Mouse (Mus musculus) CD8-positive naive resting alpha-beta T cell, adult 2 months (primary cell): ENCODE results near the gene Serp2.

Experiments used
- DNase-seq, 2 experiments: peaks; one replicate each; pipeline ENCODE4 v3.0.0; 2022; ENCODE audit warnings: low read depth in 2 of 2, low spot score in 2 of 2

The Serp2 gene

GRCm38 (mm10) chr14:76499492-76499891 lies 57.2 kb downstream of the Serp2 start:
- DNase-seq: no peak

GRCm38 (mm10) chr14:76498210-76498609 lies 58.5 kb downstream of the Serp2 start:
- DNase-seq: no peak

- no peak for DNase-seq
Observed at GRCm38 (mm10) chr14:76497187-76497586, 59.5 kb downstream of the Serp2 start.

DNA sequence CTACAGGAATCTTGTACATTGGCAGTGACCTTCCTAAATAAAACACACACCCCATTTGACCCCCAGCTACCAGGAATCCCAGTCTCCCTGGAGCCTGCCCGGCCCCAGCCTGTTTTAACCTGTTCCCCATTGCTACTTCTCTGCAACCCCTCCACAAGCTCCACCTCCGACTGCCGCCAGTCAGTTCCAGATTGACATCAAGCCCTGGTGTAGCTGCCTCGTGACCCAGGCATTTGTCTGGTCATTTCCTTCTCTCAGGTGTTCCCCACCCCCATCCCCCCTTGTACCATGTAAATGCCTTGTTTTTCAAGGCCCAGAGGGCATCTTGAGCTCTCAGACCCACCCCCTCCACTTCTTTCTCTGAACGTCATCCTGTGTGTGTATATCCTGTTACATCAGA lies 61.7 kb downstream of the Serp2 start:
- no peak for DNase-seq

- DNase-seq: no peak
Observed at GRCm38 (mm10) chr14:76489128-76489527, 67.6 kb downstream of the Serp2 start.

DNA sequence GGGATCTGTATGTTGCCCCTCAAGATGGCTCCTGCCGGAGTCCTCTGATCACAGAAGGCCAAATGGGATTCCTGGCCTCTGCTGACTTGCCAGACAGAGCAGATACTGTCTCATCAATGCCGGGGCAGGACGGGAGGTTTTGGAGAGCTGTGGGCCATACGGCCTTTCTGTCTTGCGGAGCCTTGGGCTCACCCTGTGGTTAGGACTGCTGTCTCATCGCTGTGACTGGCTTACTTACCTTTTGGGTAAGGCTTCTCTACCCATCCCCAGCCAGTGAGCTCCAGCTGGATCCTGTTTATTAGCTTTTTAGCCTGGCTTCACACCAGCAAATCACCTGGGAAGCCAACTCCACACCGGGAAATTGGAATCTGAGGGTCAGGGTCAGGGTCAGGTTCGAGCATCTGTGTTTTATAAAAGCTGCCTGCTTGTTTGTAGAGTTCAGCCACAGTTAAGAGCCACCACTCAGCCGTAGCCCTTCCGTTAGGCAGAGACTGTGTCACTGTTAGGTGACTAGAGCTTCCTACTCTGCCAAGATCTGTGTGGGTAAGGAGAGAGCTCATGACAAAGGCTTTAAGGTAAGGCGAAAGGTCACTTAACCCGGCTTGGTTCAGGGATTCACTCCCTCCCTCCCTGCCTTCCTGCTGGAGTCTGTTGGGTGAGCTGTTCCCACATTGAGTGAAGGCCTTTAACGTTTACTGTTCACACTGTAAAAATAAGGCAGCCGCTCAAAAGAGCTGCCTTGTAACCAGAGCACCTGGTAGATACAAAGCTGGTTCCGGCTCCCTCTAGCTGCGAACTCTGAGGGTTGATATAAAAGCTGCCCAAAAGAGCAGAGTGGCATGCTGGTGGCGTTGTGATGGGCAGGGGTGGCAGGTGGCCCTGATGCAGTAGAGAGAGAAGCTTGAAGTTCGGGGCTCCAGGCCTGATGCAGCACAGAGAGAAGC lies 68.3 kb downstream of the Serp2 start:
- no peak for DNase-seq

DNA sequence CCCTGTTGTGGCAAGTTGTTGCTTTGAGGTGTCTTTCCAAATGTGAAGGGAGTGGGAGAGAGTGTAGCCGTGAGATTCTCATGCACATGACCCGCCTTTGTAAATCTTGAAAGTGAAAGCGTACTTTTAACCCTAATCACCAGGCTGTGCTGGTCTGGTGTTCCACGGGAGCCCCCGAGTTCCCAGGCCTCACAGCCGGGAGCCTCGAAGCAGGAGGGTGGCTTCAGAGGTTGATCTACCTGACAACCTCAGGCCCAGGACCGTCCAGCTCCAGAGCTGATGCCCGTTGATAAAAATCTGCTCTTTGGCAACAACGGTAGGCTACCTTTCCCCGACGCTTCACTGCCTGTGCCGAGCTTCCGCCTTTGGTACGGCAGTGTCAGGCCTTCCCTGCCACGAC lies 69.1 kb downstream of the Serp2 start:
- DNase-seq: no peak

DNA sequence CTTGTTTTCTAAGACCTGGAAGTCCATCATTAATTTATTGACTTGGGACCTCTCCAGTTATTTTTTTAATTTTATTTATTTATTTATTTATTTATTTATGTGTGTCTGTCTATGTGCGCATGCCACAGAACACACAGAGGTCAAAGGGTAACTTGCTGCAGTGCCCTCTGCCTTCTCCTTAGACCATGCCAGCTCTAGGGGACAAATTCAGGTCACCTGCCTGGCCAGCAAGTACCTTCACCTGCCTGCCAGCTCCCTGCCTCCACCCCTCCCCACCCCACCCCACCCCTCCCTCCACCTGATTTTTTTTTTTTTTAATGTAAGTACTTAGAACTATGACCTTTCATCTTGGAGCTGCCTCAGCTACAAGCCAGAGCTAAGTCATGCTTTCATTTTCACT lies 73.0 kb downstream of the Serp2 start:
- no peak for DNase-seq
